ENCODE assay signal across 8 mouse cellular contexts in genomic region chr3:101109558-101110021, GRCm38 (mm10). TPM values are rescaled to one million over a fixed set of nuclear protein-coding genes. Genes with fewer than 3 reads are reported as not detected.
DNase-seq lines count a peak whose midpoint lies in the region; ATAC-seq and TF ChIP-seq lines count a peak whose summit lies in the region.

No protein-coding gene starts in this region.

- peak; percentile 51 for ATAC-seq in heart, postnatal 0 days (ENCODE audit: insufficient read depth, low read depth)

- H3K4me2 ChIP-seq in heart, postnatal 0 days (ENCODE audit: low read depth, low read length), result peak overlapping the region; percentile 99

- peak overlapping the region; percentile 95 for H3K4me3 ChIP-seq in heart, postnatal 0 days (ENCODE audit: low read depth, low read length)
- H3K4me3 ChIP-seq in midbrain, embryonic 10.5 days, result peak overlapping the region; percentile 85

- peak overlapping the region; percentile 91 for H3K9ac ChIP-seq in heart, postnatal 0 days (replicated peaks; ENCODE audit: low read depth, low read length)

- no peak for TF ChIP-seq EP300 in heart, postnatal 0 days (IDR thresholded peaks at IDR 0.05; ENCODE audit: low read depth)

- DNase-seq in thymus, adult 18-20 months, result peak; percentile 14 to 16
- DNase-seq in thymus, postnatal 10 days (ENCODE audit: low spot score in 2 of 2), result no peak
- DNase-seq in embryo, embryonic 11 days, result peak; percentile 67
- DNase-seq in heart, postnatal 0 days (ENCODE audit: low spot score), result no peak
- DNase-seq in kidney, postnatal 36 days, result peak; percentile 51 to 74
- peak; percentile 63 for DNase-seq in midbrain, embryonic 10.5 days (ENCODE audit: low spot score)
- peak; percentile 46 for DNase-seq in thymus, postnatal 0 days (ENCODE audit: low spot score)
- no peak for DNase-seq in layer of hippocampus, adult 8-10 months (ENCODE audit: low spot score in 2 of 2)

- H3K9me3 ChIP-seq in heart, postnatal 0 days (replicated peaks; ENCODE audit: control insufficient read depth, low read length), result no peaks in the 10 kb centered on the region
- no peaks in the 10 kb centered on the region for H3K9me3 ChIP-seq in midbrain, embryonic 10.5 days (replicated peaks)

- H3K27me3 ChIP-seq in heart, postnatal 0 days (ENCODE audit: control insufficient read depth, insufficient read depth, low read length), result no peaks in the 10 kb centered on the region
- peaks cover 42% of the 10 kb centered on the region for H3K27me3 ChIP-seq in midbrain, embryonic 10.5 days (ENCODE audit: low read depth, poor library complexity, severe bottlenecking)

- H3K36me3 ChIP-seq in heart, postnatal 0 days (replicated peaks; ENCODE audit: control insufficient read depth, insufficient read depth, low read length), result no peaks in the 10 kb centered on the region
- H3K36me3 ChIP-seq in midbrain, embryonic 10.5 days, result no peaks in the 10 kb centered on the region

- H3K4me1 ChIP-seq in heart, postnatal 0 days (ENCODE audit: control insufficient read depth, insufficient read depth), result peaks cover 27% of the 10 kb centered on the region
- H3K4me1 ChIP-seq in midbrain, embryonic 10.5 days, result peaks cover 44% of the 10 kb centered on the region

- no peak for TF ChIP-seq CTCF in heart, postnatal 0 days (IDR thresholded peaks at IDR 0.05; ENCODE audit: low read depth)

- H3K27ac ChIP-seq in heart, postnatal 0 days (ENCODE audit: low read depth), result peak overlapping the region; percentile 94
- H3K27ac ChIP-seq in midbrain, embryonic 10.5 days (replicated peaks), result peak overlapping the region; percentile 93

- under 1% methylated on average over 42 of the region's 47 CpGs for WGBS in heart, postnatal 0 days
- under 1% methylated on average over 46 of the region's 47 CpGs for WGBS in midbrain, embryonic 10.5 days

RNA-seq across cellular contexts. Expression of gene Ptgfrn, which starts 0.5 kb away (rescaled TPM):
- total RNA-seq in heart, postnatal 0 days (2014; rRNA removed; ENCODE audit: low replicate concordance), result 61.5 and 74.4 TPM in 2 replicates
- 4.6 and 5.2 TPM in 2 replicates for polyA plus RNA-seq in heart, postnatal 0 days (2015; fragmentation: Nextera tagmentation; extraction: Ambion mirVana)
- 1.9 TPM in 2 replicates for polyA plus RNA-seq in midbrain, embryonic 10.5 days (2016; fragmentation: Nextera tagmentation; extraction: Ambion mirVana)
- 1.1 and 1.7 TPM in 2 replicates for polyA plus RNA-seq in thymus, postnatal 0 days (2015; fragmentation: Nextera tagmentation; extraction: Ambion mirVana)
- total RNA-seq in layer of hippocampus, adult 8-10 months (2022), result 10 to 100 TPM; 10.8 to 14.7 (median 12.3) TPM

Comparison
In these comparisons a context has a peak if more than half of its experiments do, and no peak if none do; other contexts are left out.
1. DNase-seq: peak in thymus, adult 18-20 months (2 of 2), embryo, embryonic 11 days (single experiment), kidney, postnatal 36 days (2 of 2), midbrain, embryonic 10.5 days (single experiment) and thymus, postnatal 0 days (single experiment); none in thymus, postnatal 10 days (0 of 2), heart, postnatal 0 days (single experiment) and layer of hippocampus, adult 8-10 months (0 of 2).